Mouse (Mus musculus) testis, adult 2 months (tissue): ENCODE results near the gene Tfeb.

ENCODE experiments used
- CTCF ChIP-seq: fragments of 200-500 bp; IDR thresholded peaks from 2 replicates; pipeline ENCODE4 v1.5.1; 2012; ENCODE audit warnings: low read depth, mild to moderate bottlenecking, inconsistent platforms, low read length, moderate library complexity; ENCODE audit not compliant: control insufficient read depth, insufficient read depth, insufficient replicate concordance
- POLR2A ChIP-seq: fragments of 200-500 bp; IDR thresholded peaks from 2 replicates; pipeline ENCODE4 v1.6.1; 2012; ENCODE audit warnings: low read depth, mild to moderate bottlenecking, inconsistent platforms, low read length, moderate library complexity; ENCODE audit not compliant: control insufficient read depth

- no peak for TF ChIP-seq CTCF
- no peak for TF ChIP-seq POLR2A
Observed at GRCm38 (mm10) chr17:47707961-47708360, 28.9 kb upstream of the Tfeb start.
